Mouse (Mus musculus): ENCODE measurements around the gene Barx2.
"Not testable (repeated sequence)": the region's sequence is repeated elsewhere in the genome, so short reads cannot be mapped to it uniquely, and the experiment has no call there.

Gene Barx2

DNA sequence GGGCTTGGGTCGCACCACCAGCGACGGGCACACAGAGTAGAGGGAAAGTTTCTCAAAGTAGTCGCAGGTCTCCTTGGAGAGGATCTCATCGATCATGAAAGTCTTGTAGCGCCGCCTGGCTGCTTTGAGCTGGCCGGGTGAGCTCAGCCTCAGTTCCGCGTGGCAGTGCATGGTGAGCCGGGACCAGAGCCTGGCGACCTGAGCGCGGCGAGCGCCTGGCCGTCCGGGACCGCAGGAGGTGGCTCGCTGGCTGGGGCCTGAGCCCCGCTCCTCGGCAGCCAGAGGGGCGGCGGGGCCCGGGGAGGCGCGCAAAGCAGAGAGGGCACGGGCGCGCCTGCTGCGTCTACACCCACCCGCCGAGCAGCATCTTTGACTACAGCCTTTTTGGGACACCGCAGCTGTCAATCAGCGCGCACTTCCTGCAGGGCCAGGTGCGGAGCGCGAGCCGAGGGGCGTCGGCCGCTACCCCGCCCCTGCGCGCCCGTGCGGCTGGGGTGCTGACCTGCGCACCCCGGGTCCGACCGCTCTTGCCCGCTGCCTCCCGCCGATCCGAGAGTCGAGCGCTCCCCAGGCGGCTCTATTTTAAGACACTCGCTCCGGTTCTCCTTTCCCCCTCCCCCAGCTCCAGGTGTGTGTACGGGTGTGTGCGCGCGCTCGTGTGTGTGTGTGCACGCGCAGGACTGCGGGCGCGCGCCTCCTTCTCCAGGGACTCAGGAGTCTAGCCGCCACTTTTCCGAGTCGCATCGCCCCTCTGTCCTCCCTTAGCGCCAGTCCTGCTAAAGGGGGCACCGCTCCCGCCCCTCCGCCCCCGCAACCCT, at the start of gene Barx2:
Barx2 (minus strand) TSS at position 542 of the 818 bp plus-strand sequence.
- in situ Hi-C loops (cut with MboI; ENCODE audit: low pct_unique_long_range_greater_than_20kb in 1 of 2, low sequenced_read_pairs in 2 of 2, unreplicated experiment in 1 of 2), result no loop called here

GRCm38 (mm10) chr9:31962265-31962664, 49.0 kb upstream of the Barx2 start:
- in situ Hi-C loops (cut with MboI; ENCODE audit: low pct_unique_long_range_greater_than_20kb in 1 of 2, low sequenced_read_pairs in 2 of 2, unreplicated experiment in 1 of 2), result no loop called here

DNA sequence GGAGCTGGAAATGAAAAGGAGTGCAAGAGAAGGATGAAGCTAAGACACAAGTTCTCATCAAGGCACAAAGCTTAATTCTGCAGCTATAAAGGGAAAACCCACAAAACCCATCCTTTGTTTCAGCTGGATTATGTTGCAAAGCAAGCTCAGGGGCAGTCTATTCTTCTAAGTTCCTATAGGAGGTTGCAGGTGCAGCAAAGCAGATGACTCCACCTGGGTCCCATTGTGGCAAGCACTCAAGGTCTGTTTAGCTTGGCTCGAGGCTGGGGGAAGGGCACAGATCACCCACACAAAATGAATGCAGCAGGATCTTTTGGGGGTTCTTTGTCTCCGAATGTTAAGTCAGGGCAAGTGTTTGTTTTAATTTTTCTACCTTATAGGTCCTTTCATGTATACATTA, 47.2 kb upstream of the Barx2 start:
- in situ Hi-C loops (cut with MboI; ENCODE audit: low pct_unique_long_range_greater_than_20kb in 1 of 2, low sequenced_read_pairs in 2 of 2, unreplicated experiment in 1 of 2), result no loop called here

- in situ Hi-C loops (cut with MboI; ENCODE audit: low pct_unique_long_range_greater_than_20kb in 1 of 2, low sequenced_read_pairs in 2 of 2, unreplicated experiment in 1 of 2), result no loop called here
These were observed 44.9 kb upstream of the Barx2 start for GRCm38 (mm10) chr9:31958120-31958519.

DNA sequence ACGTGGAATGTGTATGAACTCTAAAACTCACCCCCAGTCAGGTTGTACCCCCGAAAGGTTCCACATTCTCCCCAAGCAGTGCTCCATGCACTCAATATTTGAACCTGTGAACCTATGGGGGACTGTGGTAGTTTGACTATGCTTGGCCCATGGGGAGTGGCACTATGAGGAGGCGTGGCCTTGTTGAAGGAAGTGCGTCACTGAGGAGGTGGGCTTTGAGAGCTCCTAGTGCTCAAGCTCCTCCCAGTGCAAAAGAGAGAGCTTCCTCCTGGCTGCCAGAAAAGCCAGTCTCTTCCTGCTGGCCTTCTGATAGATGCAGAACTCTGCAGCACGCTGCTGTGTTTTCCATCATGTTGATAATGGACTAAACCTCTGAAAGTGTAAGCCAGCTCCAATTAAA, 37.2 kb upstream of the Barx2 start:
- in situ Hi-C loops (cut with MboI; ENCODE audit: low pct_unique_long_range_greater_than_20kb in 1 of 2, low sequenced_read_pairs in 2 of 2, unreplicated experiment in 1 of 2), result no loop called here

DNA sequence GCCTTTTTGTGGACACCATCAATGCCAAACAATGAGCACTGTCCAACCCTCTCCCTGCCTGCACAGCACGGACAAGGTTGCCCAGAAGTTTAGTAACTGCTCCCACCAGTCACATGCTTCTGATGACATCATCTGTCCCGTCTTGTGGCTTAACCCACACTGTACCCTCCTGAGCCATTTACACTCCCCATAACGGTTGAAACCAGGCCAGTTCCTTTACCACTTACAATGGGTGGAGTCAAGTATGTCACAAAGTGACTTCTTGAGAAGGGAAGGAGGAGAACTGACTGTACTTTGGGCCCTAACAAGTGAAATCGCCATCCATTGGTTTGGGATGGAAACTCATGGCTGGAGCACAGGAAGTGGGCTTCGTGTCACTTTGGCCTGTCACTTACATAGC, 35.8 kb upstream of the Barx2 start:
- in situ Hi-C loops (cut with MboI; ENCODE audit: low pct_unique_long_range_greater_than_20kb in 1 of 2, low sequenced_read_pairs in 2 of 2, unreplicated experiment in 1 of 2), result loop anchor here (10.0 kb wide), 3 partner anchors 206 to 396 kb away; partner anchors contain the start of gene Kcnj5 (in 1 of the 2)

- in situ Hi-C loops (cut with MboI; ENCODE audit: low pct_unique_long_range_greater_than_20kb in 1 of 2, low sequenced_read_pairs in 2 of 2, unreplicated experiment in 1 of 2), result loop anchor here (10.0 kb wide), 3 partner anchors 208 to 398 kb away; partner anchors contain the start of gene Kcnj5 (in 1 of the 2)
These were observed 33.8 kb upstream of the Barx2 start for GRCm38 (mm10) chr9:31947051-31947450.

DNA sequence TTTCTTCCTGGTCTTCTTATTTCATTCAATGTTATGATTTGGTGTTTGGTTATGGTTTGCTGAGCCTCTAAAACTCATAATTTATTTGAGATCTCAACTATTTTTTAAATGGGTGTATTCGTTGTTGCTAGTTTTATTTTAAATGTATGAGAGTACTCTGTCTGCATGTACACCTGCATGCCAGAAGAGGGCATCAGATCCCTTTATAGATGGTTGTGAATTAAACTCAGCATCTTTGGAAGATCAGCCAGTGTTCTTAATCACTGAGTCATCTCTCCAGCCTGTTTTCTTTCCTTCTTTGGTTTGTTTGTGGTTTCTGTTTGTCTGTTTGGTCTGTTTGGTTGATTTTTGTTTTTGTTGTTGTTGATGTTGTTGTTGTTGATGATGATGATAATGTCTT, 29.1 kb upstream of the Barx2 start:
- in situ Hi-C loops (cut with MboI; ENCODE audit: low pct_unique_long_range_greater_than_20kb in 1 of 2, low sequenced_read_pairs in 2 of 2, unreplicated experiment in 1 of 2), result loop anchor here (10.0 kb wide), 3 partner anchors 212 to 402 kb away; partner anchors contain the start of gene Kcnj5 (in 1 of the 2)

- in situ Hi-C loops (cut with MboI; ENCODE audit: low pct_unique_long_range_greater_than_20kb in 1 of 2, low sequenced_read_pairs in 2 of 2, unreplicated experiment in 1 of 2), result not testable (repeated sequence)
These were observed 23.2 kb upstream of the Barx2 start for GRCm38 (mm10) chr9:31936486-31936885.

DNA sequence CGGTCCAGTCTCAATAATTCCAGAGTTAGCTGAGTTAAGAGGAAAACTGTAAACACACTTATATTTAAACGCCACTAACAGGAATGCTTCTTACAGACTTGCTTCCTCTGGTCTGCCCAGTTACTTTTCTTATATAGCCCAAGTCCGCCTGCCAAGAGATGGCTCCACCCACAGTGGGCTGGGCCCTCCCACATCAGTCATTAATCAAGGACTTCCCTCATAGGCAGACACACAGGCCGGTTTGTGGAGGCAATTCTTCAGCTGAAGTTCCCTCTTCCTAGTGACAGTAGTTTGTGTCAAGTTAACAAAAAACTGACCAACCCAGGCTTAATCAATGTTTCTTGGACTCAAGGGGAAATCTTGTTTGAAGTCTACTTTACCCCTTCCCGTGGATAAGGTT, 18.4 kb upstream of the Barx2 start:
- in situ Hi-C loops (cut with MboI; ENCODE audit: low pct_unique_long_range_greater_than_20kb in 1 of 2, low sequenced_read_pairs in 2 of 2, unreplicated experiment in 1 of 2), result no loop called here

GRCm38 (mm10) chr9:31931255-31931654, 18.0 kb upstream of the Barx2 start:
- in situ Hi-C loops (cut with MboI; ENCODE audit: low pct_unique_long_range_greater_than_20kb in 1 of 2, low sequenced_read_pairs in 2 of 2, unreplicated experiment in 1 of 2), result no loop called here

- in situ Hi-C loops (cut with MboI; ENCODE audit: low pct_unique_long_range_greater_than_20kb in 1 of 2, low sequenced_read_pairs in 2 of 2, unreplicated experiment in 1 of 2), result loop anchor here (10.0 kb wide), 2 partner anchors 362 to 372 kb away; no protein-coding TSS in a partner anchor
These were observed 13.5 kb upstream of the Barx2 start for GRCm38 (mm10) chr9:31926766-31927165.

- in situ Hi-C loops (cut with MboI; ENCODE audit: low pct_unique_long_range_greater_than_20kb in 1 of 2, low sequenced_read_pairs in 2 of 2, unreplicated experiment in 1 of 2), result loop anchor here (10.0 kb wide), 2 partner anchors 361 to 371 kb away; no protein-coding TSS in a partner anchor
These were observed 12.8 kb upstream of the Barx2 start for GRCm38 (mm10) chr9:31925830-31926624.

GRCm38 (mm10) chr9:31923529-31923928, 10.3 kb upstream of the Barx2 start:
- in situ Hi-C loops (cut with MboI; ENCODE audit: low pct_unique_long_range_greater_than_20kb in 1 of 2, low sequenced_read_pairs in 2 of 2, unreplicated experiment in 1 of 2), result loop anchor here (10.0 kb wide), 2 partner anchors 359 to 369 kb away; no protein-coding TSS in a partner anchor

GRCm38 (mm10) chr9:31919802-31920201, 6.5 kb upstream of the Barx2 start:
- in situ Hi-C loops (cut with MboI; ENCODE audit: low pct_unique_long_range_greater_than_20kb in 1 of 2, low sequenced_read_pairs in 2 of 2, unreplicated experiment in 1 of 2), result loop anchor here (10.0 kb wide), 2 partner anchors 355 to 365 kb away; no protein-coding TSS in a partner anchor

DNA sequence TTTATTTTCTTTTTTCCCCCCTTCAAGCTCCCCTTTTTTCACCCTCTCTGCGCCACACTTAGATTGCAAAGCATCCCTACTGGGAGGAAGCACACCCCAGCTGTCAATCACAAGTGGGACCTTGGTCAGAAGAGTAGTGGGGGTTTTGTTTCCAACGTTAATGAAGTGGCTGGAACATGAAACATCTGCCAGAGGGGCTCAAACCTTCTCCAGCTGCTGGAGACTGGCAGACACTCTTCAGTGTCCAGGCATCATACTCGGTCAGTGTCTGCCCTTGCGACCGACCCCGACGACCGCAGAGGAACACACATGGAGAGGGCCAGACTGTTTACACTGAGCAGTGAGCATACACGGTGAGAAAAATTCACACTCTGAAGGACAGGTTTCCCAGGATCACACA, 3.2 kb upstream of the Barx2 start:
- in situ Hi-C loops (cut with MboI; ENCODE audit: low pct_unique_long_range_greater_than_20kb in 1 of 2, low sequenced_read_pairs in 2 of 2, unreplicated experiment in 1 of 2), result no loop called here

GRCm38 (mm10) chr9:31914871-31915270, 1.6 kb upstream of the Barx2 start:
- in situ Hi-C loops (cut with MboI; ENCODE audit: low pct_unique_long_range_greater_than_20kb in 1 of 2, low sequenced_read_pairs in 2 of 2, unreplicated experiment in 1 of 2), result no loop called here

GRCm38 (mm10) chr9:31913739-31914591, 703 bp upstream of the Barx2 start:
- in situ Hi-C loops (cut with MboI; ENCODE audit: low pct_unique_long_range_greater_than_20kb in 1 of 2, low sequenced_read_pairs in 2 of 2, unreplicated experiment in 1 of 2), result no loop called here

Measured in mouse embryonic stem cell (cell line).